Comparison of ENCODE assay signal across 13 mouse cellular contexts in the genomic region with DNA sequence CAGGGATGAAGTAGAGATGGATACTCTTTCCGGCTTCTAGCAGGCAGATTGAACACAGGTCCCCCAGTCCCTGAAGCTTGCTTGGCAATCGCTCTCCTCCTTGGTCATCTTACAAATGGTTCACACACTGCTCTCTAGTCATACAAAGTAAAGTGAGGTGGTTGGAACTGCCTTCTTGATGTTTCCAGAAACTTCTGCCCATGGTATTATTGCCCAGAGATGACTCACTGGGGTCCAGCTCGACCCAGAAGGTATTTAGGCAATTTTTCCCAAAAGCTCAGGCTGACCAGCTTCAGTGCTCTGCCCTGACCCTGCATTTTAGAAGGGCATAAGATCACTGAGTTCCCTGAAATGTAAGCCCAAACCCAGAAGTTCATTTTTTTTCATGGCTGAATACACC.
"Had no signal": no experiment of that assay in that cellular context is flagged by ENCODE, and none has a peak within 500 bp of the region (broad histone marks: within the 10 kb centered on the region; RNA-seq: fewer than 3 reads in every experiment).

No protein-coding gene starts in this region.

- H3K4me1 ChIP-seq: kidney, embryonic 15.5 days had no signal

- ATAC-seq: midbrain, embryonic 13.5 days; midbrain, embryonic 16.5 days had no signal

- H3K36me3 ChIP-seq: kidney, embryonic 15.5 days; limb, embryonic 10.5 days; limb, embryonic 13.5 days; midbrain, embryonic 10.5 days; midbrain, embryonic 13.5 days; neural tube, embryonic 13.5 days had no signal

- H3K27me3 ChIP-seq: kidney, embryonic 15.5 days; limb, embryonic 13.5 days; megakaryocyte, embryonic 14.5 days; midbrain, embryonic 13.5 days; neural tube, embryonic 13.5 days had no signal

- DNase-seq: lung, adult 2 months; thymus, adult 2 months; thymus, postnatal 14 days; thymus, postnatal 4 days had no signal

- H3K9ac ChIP-seq: kidney, embryonic 15.5 days; limb, embryonic 13.5 days; midbrain, embryonic 13.5 days; neural tube, embryonic 13.5 days had no signal

- H3K27ac ChIP-seq: kidney, embryonic 15.5 days; limb, embryonic 10.5 days; limb, embryonic 13.5 days; midbrain, embryonic 13.5 days; neural tube, embryonic 13.5 days had no signal

- H3K4me3 ChIP-seq: kidney, embryonic 15.5 days; limb, embryonic 10.5 days; limb, embryonic 13.5 days; midbrain, embryonic 10.5 days; midbrain, embryonic 13.5 days; myocyte; neural tube, embryonic 13.5 days had no signal

- H3K9me3 ChIP-seq: kidney, embryonic 15.5 days; limb, embryonic 10.5 days; limb, embryonic 13.5 days; neural tube, embryonic 13.5 days had no signal

- H3K4me2 ChIP-seq: kidney, embryonic 15.5 days; limb, embryonic 13.5 days; midbrain, embryonic 13.5 days; neural tube, embryonic 13.5 days had no signal
